Mouse (Mus musculus) embryonic stem cell, embryonic (primary cell): ENCODE measurements around the gene Itih5.

ENCODE experiments used
- CTCF ChIA-PET, 4 experiments: fragments of 300-600 bp in 2 of 4; fragments of 350-600 bp in 2 of 4; sonication (Branson Sonifier 250); formaldehyde crosslinking; loops; one replicate each; lab custom pipeline; 2022; ENCODE audit warnings: inconsistent platforms in 2 of 4; lab: Charles Lee
- POLR2A ChIA-PET, 4 experiments: fragments of 300-600 bp in 2 of 4; fragments of 350-600 bp in 2 of 4; sonication (Branson Sonifier 250); formaldehyde crosslinking; loops; one replicate each; lab custom pipeline; 2022; ENCODE audit warnings: antibody characterized with exemption in 4 of 4, inconsistent platforms in 1 of 4; lab: Charles Lee

The Itih5 gene

DNA sequence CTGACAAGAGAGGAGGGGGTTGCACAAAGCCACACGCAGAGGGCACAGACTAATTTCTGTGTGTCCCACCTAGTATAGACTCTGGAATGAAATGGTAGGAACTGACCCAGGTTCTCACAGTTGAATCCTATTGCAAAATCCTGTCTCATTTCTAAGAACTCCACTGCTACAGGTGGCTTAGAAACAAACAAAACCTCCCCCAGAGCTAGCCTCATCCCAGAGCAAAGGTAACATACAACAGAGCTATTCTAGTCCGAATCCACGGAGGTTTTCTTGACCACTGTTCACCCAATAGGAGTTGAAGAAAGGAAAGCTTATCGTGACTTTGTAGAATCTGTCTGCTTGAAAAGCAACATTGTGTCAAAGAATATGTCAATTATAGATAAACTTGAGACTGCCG is 130.3 kb downstream of the Itih5 start:
- ChIA-PET POLR2A (interaction anchor here in 2 of 4 experiments (0.6 to 2.1 kb wide), 3 partner anchors 10 to 141 kb away, joined by 3 to 9 read pairs (median 4); no protein-coding TSS in a partner anchor), CTCF (interaction anchor here in 3 of 4 experiments (0.8 to 3.4 kb wide), 9 partner anchors 17 to 208 kb away, joined by 3 to 25 read pairs (median 7); no protein-coding TSS in a partner anchor)

DNA sequence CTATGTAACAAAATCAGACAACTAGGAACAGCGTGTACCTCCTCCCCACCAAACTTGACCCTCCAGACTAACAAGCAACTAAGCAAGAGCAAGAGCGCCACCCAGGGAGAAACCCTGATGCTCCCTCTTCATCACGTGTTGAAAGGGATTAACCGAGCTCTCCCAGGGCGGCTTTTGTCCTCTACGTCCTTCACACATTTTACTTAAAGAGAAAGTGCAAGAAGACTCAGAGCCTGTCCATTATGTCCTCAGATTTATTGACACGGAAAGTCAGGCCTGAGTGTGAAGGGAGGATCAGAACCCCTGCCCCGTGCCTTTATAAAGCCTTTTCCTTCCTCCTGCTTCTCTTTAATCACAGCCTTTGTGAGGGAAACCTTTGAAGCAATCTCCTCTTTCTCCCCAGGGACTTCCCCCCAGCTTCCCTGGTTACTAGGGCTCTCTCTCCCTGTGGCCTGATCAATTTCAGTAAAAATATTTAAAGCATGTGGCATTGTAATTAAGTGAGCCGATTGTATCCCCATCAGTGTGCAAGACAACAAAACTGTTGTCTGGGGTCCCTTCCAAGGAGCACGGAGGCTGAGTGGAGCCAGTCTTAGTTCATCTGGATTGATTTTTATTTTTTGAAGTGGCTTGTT is 131.4 kb downstream of the Itih5 start:
- ChIA-PET POLR2A (interaction anchor here in 3 of 4 experiments (0.8 to 2.1 kb wide), 7 partner anchors 22 to 205 kb away, joined by 3 to 9 read pairs (median 3); partner anchors contain the start of genes Atp5c1 (in 1 of the 3) and Kin (in 1 of the 3)), CTCF (interaction anchor here (0.5 to 3.4 kb wide), 18 partner anchors 9 to 186 kb away, joined by 3 to 25 read pairs (median 4); no protein-coding TSS in a partner anchor)

DNA sequence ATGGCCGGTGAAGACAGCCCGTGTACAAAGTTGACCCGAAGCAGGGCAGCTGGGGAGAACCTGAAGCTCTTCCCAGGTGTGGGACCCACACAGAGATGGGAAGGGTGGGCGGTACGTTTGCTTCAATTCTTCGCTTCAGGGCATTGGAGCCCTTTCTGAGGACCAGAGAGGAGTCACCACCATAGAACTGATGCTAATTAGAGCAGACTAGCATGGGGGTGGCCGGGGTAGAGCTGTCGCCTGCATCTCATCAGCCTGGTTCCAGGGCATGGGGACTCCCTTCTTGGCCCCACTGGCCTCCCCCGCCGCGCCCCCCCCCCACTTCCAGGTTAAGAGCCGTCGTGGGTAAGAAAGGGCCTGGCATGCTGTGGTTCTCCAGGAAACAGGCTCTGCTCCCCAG is 132.6 kb downstream of the Itih5 start:
- ChIA-PET CTCF (interaction anchor here (0.6 to 3.4 kb wide), 4 partner anchors 143 to 686 kb away, joined by 3 to 25 read pairs (median 17); no protein-coding TSS in a partner anchor), POLR2A (interaction anchor here in 2 of 4 experiments (0.5 to 2.1 kb wide), 2 partner anchors 143 to 1217 kb away, joined by 4 to 9 read pairs; no protein-coding TSS in a partner anchor)

DNA sequence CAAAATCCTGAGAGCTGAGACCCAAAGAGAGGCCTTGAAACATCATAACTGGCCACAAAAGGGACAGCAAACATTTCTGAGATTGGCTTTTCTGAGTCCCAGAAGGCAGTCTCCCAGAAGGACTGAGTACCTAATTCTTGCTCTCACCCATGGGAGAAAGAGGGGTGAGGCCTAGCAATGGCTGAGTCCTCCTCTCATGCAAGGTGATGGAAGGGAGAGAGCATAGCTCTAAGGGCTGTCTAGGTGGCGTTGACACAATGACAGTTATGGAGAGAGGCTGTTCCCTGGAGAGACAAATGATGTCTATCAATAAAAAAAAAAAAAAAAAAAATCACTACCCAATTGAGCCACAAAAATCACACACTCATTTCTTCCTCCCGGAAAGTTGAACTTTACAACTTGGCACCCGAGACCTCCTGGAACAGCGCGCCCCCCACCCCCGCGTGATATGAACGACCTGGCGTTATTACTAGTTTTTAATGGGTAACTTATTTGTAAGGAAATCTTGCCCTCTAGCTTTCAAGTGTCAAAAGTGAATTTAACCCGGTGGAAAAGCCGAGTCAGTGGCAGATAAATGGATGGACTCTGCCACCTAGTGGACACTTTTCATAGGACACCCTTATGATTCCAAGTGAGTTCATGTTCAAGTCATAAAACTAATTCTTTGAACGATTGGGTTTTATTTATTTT is 134.9 kb downstream of the Itih5 start:
- POLR2A ChIA-PET, result interaction anchor here in 2 of 4 experiments (0.9 to 1.0 kb wide), 5 partner anchors 12 to 146 kb away, joined by 3 to 6 read pairs (median 3); no protein-coding TSS in a partner anchor
- CTCF ChIA-PET, result interaction anchor here (0.6 to 2.3 kb wide), 32 partner anchors 9 to 1614 kb away, joined by 3 to 28 read pairs (median 4); partner anchors contain the start of genes Atp5c1 (in 1 of the 4) and Kin (in 1 of the 4)

DNA sequence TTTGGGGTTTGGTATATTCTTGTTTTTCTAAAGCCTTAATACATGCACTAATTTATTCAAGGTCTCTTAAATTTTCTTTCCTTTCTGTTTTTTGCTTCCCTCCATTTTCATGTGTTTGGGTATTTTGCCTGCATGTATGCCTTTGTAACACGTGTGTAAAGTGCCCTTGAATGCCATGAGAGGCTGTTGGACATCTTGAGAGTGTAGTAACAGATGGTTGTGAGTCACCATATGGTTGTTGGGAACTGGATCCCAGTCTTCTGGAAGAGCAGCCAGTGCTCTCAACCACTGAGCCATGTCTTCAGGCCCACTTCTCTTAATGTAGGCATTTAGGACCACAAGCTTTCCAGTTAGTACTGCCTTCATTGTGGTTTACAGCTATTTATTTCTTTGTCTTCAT is 135.5 kb downstream of the Itih5 start:
- CTCF ChIA-PET, result interaction anchor here (0.5 to 2.3 kb wide), 20 partner anchors 11 to 1607 kb away, joined by 3 to 28 read pairs (median 4); partner anchors contain the start of genes Atp5c1 (in 1 of the 4) and Kin (in 1 of the 4)

DNA sequence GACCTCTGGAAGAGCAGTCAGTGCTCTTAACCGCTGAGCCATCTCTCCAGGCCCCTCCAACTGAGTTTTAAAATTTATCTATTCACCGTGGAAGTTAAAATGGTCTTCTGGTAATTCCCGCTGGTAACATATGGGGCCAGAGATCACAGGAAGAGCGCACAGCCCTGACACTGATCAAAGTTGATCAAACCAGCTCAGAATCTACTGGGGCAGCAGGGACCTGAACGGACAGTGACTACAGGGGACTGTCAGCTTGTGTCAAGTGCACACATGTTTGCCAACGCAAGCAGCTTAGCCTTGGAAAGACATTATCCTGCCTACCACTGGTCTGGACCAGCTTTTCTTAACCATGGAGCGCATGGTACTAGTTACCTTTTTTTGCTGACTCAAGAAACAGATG is 136.7 kb downstream of the Itih5 start:
- CTCF ChIA-PET, result interaction anchor here (0.5 to 4.2 kb wide), 11 partner anchors 10 to 192 kb away, joined by 3 to 18 read pairs (median 5); no protein-coding TSS in a partner anchor

More for the DNA sequence above, 135.5 kb downstream of the Itih5 start:
- POLR2A ChIA-PET, result interaction anchor here in 2 of 4 experiments (0.9 to 1.1 kb wide), 2 partner anchors 146 to 186 kb away, joined by 3 to 6 read pairs; no protein-coding TSS in a partner anchor

DNA sequence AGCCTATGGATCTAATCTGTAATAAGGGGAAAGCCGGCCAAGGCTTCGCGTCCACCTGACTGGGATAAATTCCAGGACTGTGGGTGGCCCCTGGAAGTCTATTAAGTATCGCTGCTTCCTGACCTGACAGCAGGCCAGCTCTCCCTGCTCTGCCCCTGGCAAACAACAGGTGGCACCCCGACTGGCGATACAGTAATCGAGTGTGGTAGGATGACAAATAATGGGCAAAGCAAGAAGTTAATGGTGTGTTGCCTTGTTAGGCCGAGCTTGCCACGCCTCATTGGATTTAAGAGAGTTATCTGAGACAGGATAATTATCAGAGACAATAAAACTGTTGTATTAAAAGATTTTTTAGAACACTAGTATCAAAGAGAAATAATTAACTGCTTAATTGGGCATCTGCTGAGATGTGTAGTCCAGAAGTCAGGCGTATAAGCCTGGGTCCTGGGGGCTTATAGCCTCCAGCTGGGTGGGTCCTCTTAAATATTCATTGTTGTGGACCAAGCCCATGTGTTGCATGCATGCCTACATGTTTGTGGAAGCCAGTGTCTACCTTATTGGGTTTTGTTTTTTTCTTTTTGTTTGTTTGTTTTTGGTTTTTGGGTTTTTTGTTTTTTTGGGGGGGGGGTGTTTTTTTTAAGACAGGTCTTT is 140.3 kb downstream of the Itih5 start:
- CTCF ChIA-PET, result interaction anchor here in 3 of 4 experiments (0.7 to 4.2 kb wide), 5 partner anchors 9 to 258 kb away, joined by 3 to 18 read pairs (median 4); no protein-coding TSS in a partner anchor
- POLR2A ChIA-PET, result interaction anchor here in 3 of 4 experiments (0.7 to 1.4 kb wide), 4 partner anchors 10 to 660 kb away, joined by 3 to 6 read pairs (median 6); no protein-coding TSS in a partner anchor

More for the DNA sequence above, 136.7 kb downstream of the Itih5 start:
- POLR2A ChIA-PET, result interaction anchor here in 3 of 4 experiments (0.7 to 1.3 kb wide), 5 partner anchors 10 to 214 kb away, joined by 3 read pairs; no protein-coding TSS in a partner anchor

DNA sequence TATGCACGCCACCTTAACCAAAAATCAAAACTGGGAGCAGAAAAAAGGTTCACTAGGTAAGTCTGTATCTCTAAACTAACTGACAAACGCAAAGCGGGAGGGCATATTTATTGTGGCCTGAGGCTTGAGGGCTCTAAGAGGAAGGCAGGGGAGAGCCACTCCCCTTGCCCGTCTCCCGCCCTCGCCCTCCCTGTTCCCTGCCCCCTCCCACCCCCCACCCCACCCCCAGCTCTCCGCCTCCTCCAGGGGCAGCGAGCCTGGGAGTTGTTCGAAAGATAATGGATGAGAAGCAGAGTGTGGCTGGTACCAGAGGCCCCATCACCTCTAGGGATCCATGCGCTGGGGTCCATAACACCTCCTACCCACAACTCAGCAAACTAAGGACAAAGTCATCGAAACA is 142.5 kb downstream of the Itih5 start:
- CTCF ChIA-PET, result interaction anchor here in 2 of 4 experiments (0.6 to 0.9 kb wide), 2 partner anchors 147 to 166 kb away, joined by 3 to 4 read pairs; no protein-coding TSS in a partner anchor
- POLR2A ChIA-PET, result interaction anchor here in 3 of 4 experiments (0.7 to 1.0 kb wide), 3 partner anchors 75 to 614 kb away, joined by 3 to 8 read pairs (median 3); no protein-coding TSS in a partner anchor

DNA sequence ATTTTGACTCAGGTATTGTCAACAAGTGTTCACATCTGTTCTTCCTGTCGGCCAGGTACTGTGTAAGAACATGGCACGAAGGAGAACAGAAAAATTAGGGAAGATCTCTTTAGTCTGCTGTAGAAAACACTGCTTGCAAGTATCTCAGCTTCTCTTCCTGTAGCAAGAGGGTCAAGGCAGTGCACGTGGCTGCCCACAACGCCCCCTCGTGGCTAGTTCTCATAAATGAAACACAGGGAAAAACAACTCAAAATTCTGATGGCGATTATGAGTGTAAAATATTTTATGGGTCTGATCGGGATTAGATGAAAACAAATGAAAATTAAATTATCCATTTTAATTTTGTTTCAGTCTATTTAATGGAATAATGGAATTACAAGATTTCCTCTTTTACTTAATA is 146.9 kb downstream of the Itih5 start:
- POLR2A ChIA-PET, result interaction anchor here in 2 of 4 experiments (0.9 to 2.2 kb wide), 10 partner anchors 10 to 220 kb away, joined by 3 to 11 read pairs (median 3); partner anchors contain the start of genes Atp5c1 (in 2 of the 2) and Kin (in 2 of the 2)
- CTCF ChIA-PET, result interaction anchor here (0.5 to 1.9 kb wide), 23 partner anchors 9 to 1267 kb away, joined by 3 to 8 read pairs (median 4); no protein-coding TSS in a partner anchor

DNA sequence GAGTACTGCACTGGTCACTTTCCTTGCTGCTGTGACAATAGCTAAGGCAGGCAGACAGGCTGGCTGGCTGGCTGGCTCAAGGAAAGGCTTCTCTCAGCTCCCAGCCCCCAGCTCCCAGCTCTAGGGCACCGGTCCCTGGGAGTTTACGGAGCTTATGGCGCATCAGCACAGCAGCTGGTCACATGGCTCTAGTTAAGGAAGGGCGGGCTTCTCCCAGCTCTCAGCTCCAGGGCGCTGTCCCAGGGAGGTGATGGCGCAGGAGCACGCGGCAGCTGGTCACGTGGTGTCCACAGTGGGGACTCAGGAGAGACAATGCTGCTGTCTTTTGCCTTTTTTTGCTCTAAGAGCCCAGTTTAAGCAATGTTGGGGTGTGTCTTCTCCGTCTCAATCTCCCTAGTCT is 147.4 kb downstream of the Itih5 start:
- CTCF ChIA-PET, result interaction anchor here (0.6 to 1.9 kb wide), 18 partner anchors 10 to 1266 kb away, joined by 3 to 8 read pairs (median 4); no protein-coding TSS in a partner anchor

DNA sequence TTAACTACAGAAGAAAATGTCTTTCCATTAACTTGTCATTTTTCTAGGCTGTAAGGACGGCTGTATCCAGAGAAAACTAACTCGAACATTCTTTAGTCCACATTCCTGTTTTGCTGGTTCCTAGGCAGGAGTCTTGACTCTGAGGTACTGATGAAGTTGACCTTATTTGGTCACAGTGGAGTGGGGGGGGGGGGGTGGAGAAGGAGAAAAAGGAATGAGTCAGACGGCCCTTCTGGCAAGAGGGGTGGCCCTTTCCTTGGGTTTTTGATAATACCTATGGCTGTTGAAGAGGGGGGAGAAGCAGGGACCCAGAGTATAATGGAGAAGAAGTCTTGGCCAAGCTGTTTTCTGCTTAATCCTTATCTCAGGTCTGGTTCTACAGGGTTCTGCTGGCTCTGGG is 148.0 kb downstream of the Itih5 start:
- CTCF ChIA-PET, result interaction anchor here in 3 of 4 experiments (0.6 to 1.7 kb wide), 9 partner anchors 10 to 203 kb away, joined by 3 to 6 read pairs (median 3); no protein-coding TSS in a partner anchor
- POLR2A ChIA-PET, result interaction anchor here in 2 of 4 experiments (0.7 to 2.2 kb wide), 10 partner anchors 10 to 423 kb away, joined by 3 to 11 read pairs (median 4); partner anchors contain the start of genes Atp5c1 (in 1 of the 2), Kin (in 1 of the 2) and Sfmbt2 (in 1 of the 2)

More for the DNA sequence above, 147.4 kb downstream of the Itih5 start:
- POLR2A ChIA-PET, result interaction anchor here in 2 of 4 experiments (0.9 to 2.2 kb wide), 10 partner anchors 10 to 221 kb away, joined by 3 to 11 read pairs (median 3); partner anchors contain the start of genes Atp5c1 (in 2 of the 2) and Kin (in 2 of the 2)

DNA sequence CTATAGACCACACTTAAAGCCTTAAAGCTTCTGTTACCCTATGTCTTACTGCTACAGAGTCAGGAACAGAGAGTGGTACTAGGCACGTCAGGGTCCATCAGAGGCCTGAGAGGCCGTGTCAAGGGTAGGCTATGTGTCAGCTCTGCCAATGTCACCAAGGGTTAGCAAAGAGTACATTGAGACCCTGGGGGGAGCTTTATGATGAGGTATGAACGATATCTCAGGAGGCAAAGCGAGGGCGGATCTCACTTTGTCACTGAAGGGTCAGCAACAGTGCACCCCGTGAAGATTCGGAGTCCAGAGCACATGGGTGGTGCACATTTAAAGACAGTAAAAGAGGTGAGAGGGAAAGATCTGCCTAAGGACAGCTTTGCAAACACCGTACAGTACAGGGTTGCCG is 148.6 kb downstream of the Itih5 start:
- ChIA-PET CTCF (interaction anchor here in 2 of 4 experiments (0.8 to 1.0 kb wide), 2 partner anchors 14 to 84 kb away, joined by 3 read pairs; no protein-coding TSS in a partner anchor), POLR2A (interaction anchor here in 2 of 4 experiments (0.7 to 2.2 kb wide), 10 partner anchors 9 to 423 kb away, joined by 3 to 11 read pairs (median 4); partner anchors contain the start of genes Atp5c1 (in 2 of the 2), Kin (in 2 of the 2) and Sfmbt2 (in 1 of the 2))

DNA sequence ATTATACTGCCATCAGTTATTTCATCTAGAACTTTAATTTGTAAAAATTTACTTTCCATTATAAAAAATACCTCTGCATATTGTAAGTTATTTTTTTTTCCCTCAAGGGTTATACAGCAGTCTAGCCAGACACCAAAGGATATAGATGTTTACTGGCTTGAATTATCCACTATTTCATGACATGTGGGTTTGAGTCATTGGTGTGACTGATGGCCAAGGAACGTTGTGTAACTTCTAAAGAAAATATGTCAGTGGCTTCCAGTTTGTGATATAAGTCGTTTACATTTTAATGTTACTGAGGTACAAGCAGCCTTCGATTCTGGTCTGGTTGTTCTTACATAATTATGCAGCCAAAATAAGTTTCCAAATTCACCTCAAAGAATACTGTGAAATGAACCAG is 151.5 kb downstream of the Itih5 start:
- POLR2A ChIA-PET, result interaction anchor here in 1 of 4 experiments (0.5 kb wide), 1 partner anchor 1472 kb away, joined by 3 read pairs; the partner anchor contains the start of gene Fbh1
- CTCF ChIA-PET, result no interaction called here
